Mouse (Mus musculus) C2C12 (cell line): ENCODE measurements around the gene Grid2. TPM values are rescaled to one million over a fixed set of nuclear protein-coding genes. Genes with fewer than 3 reads are reported as not detected.

ENCODE experiments used
- H3K27me3 ChIP-seq: one replicate; pipeline ENCODE4 v1.6.1; 2011; ENCODE audit not compliant: control insufficient read depth, insufficient read depth, insufficient read length
- H3K36me3 ChIP-seq: one replicate; pipeline ENCODE4 v1.6.1; 2011; ENCODE audit not compliant: control insufficient read depth, insufficient read depth
- H3K4me3 ChIP-seq: one replicate; pipeline ENCODE4 v1.5.1; 2011; ENCODE audit warnings: mild to moderate bottlenecking, control low read depth; ENCODE audit not compliant: poor library complexity, insufficient read depth, severe bottlenecking
- H3K79me2 ChIP-seq: one replicate; pipeline ENCODE4 v1.6.1; 2011; ENCODE audit not compliant: control insufficient read depth, insufficient read depth
- H3K79me3 ChIP-seq: one replicate; pipeline ENCODE4 v1.6.1; 2011; ENCODE audit warnings: low read depth, control low read depth
- H3ac ChIP-seq: one replicate; pipeline ENCODE3; 2011; ENCODE audit warnings: low read depth; ENCODE audit not compliant: control insufficient read depth, insufficient read length
- CEBPB ChIP-seq: IDR thresholded peaks from one replicate; pipeline ENCODE4 v1.6.1; 2011; ENCODE audit warnings: low read depth, mild to moderate bottlenecking, control low read depth, moderate library complexity
- CTCF ChIP-seq: IDR thresholded peaks from one replicate; pipeline ENCODE4 v1.5.1; 2011; ENCODE audit not compliant: control insufficient read depth, insufficient read depth, insufficient read length
- FOSL1 ChIP-seq: IDR thresholded peaks from one replicate; pipeline ENCODE4 v1.8.0; 2011; ENCODE audit warnings: mild to moderate bottlenecking, low read length; ENCODE audit not compliant: poor library complexity, insufficient read depth, severe bottlenecking
- MAX ChIP-seq: IDR thresholded peaks from one replicate; pipeline ENCODE4 v1.6.1; 2011; ENCODE audit warnings: mild to moderate bottlenecking, control low read depth
- MYOD1 ChIP-seq: IDR thresholded peaks from one replicate; pipeline ENCODE4 v1.6.1; 2011; ENCODE audit warnings: low read depth; ENCODE audit not compliant: control insufficient read depth, insufficient read length
- MYOG ChIP-seq: IDR thresholded peaks from one replicate; pipeline ENCODE4 v1.6.1; 2011; ENCODE audit not compliant: control insufficient read depth, insufficient read length; ENCODE audit errors: extremely low read depth
- USF1 ChIP-seq: IDR thresholded peaks from one replicate; pipeline ENCODE4 v1.6.1; 2011; ENCODE audit warnings: low read depth, mild to moderate bottlenecking, control low read depth, moderate library complexity
- polyA plus RNA-seq: library from polyadenylated mRNA; unstranded; fragments of >200 nt; fragmentation: generic; extraction: Trizol; gene quantifications from one replicate; pipeline ENCODE4 v1.2.1, GENCODE M21; 2012; ENCODE audit warnings: missing spikeins

Grid2 gene
- polyA plus RNA-seq, 1 experiment = not detected

GRCm38 (mm10) chr6:63432751-63433150 lies 177.1 kb downstream of the Grid2 start:
- Histone ChIP-seq H3K4me3 (no peak overlapping the region), H3K36me3 (no peaks in the 10 kb centered on the region), H3K27me3 (no peaks in the 10 kb centered on the region), H3K79me2 (no peaks in the 10 kb centered on the region), H3K79me3 (no peaks in the 10 kb centered on the region), H3ac (no peak overlapping the region)
- no peak for TF ChIP-seq FOSL1
- no peak for TF ChIP-seq MYOG
- TF ChIP-seq CTCF = no peak
- TF ChIP-seq USF1 = no peak
- no peak for TF ChIP-seq MAX
- no peak for TF ChIP-seq CEBPB

- Histone ChIP-seq H3K36me3 (no peaks in the 10 kb centered on the region), H3ac (no peak overlapping the region), H3K79me3 (no peaks in the 10 kb centered on the region), H3K79me2 (no peaks in the 10 kb centered on the region), H3K4me3 (no peak overlapping the region), H3K27me3 (no peaks in the 10 kb centered on the region)
- TF ChIP-seq USF1 (no peak), CTCF (no peak), MAX (no peak), CEBPB (no peak), MYOD1 (no peak), MYOG (no peak), FOSL1 (no peak)
Measured at GRCm38 (mm10) chr6:63448175-63448574, 192.5 kb downstream of the Grid2 start.

- Histone ChIP-seq H3K27me3 (no peaks in the 10 kb centered on the region), H3K4me3 (no peak overlapping the region), H3K79me3 (no peaks in the 10 kb centered on the region), H3K36me3 (no peaks in the 10 kb centered on the region), H3K79me2 (no peaks in the 10 kb centered on the region), H3ac (no peak overlapping the region)
- TF ChIP-seq MYOG (no peak), MYOD1 (no peak), MAX (no peak), FOSL1 (no peak), USF1 (no peak), CEBPB (no peak), CTCF (no peak)
Measured at GRCm38 (mm10) chr6:63482141-63482540, 226.5 kb downstream of the Grid2 start.

- Histone ChIP-seq H3ac (no peak overlapping the region), H3K4me3 (no peak overlapping the region), H3K36me3 (no peaks in the 10 kb centered on the region), H3K79me3 (no peaks in the 10 kb centered on the region), H3K79me2 (no peaks in the 10 kb centered on the region), H3K27me3 (no peaks in the 10 kb centered on the region)
- TF ChIP-seq USF1 (no peak), CEBPB (no peak), MAX (no peak), MYOG (no peak), MYOD1 (no peak), CTCF (no peak), FOSL1 (no peak)
Measured at GRCm38 (mm10) chr6:63515016-63515415, 259.3 kb downstream of the Grid2 start.

- H3K79me2 ChIP-seq = no peaks in the 10 kb centered on the region
- no peaks in the 10 kb centered on the region for H3K79me3 ChIP-seq
- no peaks in the 10 kb centered on the region for H3K36me3 ChIP-seq
- H3ac ChIP-seq = no peak overlapping the region
- no peak overlapping the region for H3K4me3 ChIP-seq
- TF ChIP-seq CTCF (no peak), MAX (no peak), CEBPB (no peak), MYOD1 (no peak), USF1 (no peak), FOSL1 (no peak), MYOG (no peak)
- no peaks in the 10 kb centered on the region for H3K27me3 ChIP-seq
Measured at GRCm38 (mm10) chr6:63515957-63516356, 260.3 kb downstream of the Grid2 start.

- Histone ChIP-seq H3K27me3 (no peaks in the 10 kb centered on the region), H3K79me2 (no peaks in the 10 kb centered on the region), H3ac (no peak overlapping the region), H3K79me3 (no peaks in the 10 kb centered on the region), H3K36me3 (no peaks in the 10 kb centered on the region), H3K4me3 (no peak overlapping the region)
- TF ChIP-seq FOSL1 (no peak), USF1 (no peak), CTCF (no peak), MYOD1 (no peak), CEBPB (no peak), MAX (no peak), MYOG (no peak)
Measured at GRCm38 (mm10) chr6:63531751-63532150, 276.1 kb downstream of the Grid2 start.
